Mouse (Mus musculus): ENCODE measurements at regions not wholly inside any gene's neighbourhood (a gene's known extent, or its start where the extent isn't known, plus 50 kb on each side); places are given as distances from the start of the nearest gene placed in this dataset.
"Not testable (repeated sequence)": the region's sequence is repeated elsewhere in the genome, so short reads cannot be mapped to it uniquely, and the experiment has no call there.

DNA sequence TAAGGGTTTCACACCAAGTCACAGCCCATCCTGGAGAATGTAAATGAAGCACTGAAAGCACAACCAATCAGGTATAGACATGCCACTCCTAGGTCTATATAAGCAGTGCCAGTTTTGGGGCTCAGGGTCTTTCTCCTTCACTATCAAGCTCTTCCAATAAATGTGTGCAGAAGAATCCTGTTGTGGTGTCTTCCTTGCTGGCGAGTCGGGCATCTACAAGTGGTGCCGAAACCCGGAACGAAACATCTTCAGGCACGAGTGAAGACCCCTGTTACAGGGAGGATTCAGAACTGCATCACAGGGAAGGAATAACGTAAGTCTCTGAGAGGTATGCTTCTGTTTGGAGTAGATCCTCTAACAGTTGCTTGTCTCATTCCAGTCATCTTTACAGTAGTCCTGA lies 299.9 kb upstream of the Rgma start:
- TF ChIP-seq EP300, CTCF (IDR thresholded peaks at IDR 0.05): not testable (repeated sequence)
